Mouse (Mus musculus): Measurements from ENCODE around the gene Eif4a3. TPM values are rescaled to one million over a fixed set of nuclear protein-coding genes. Genes with fewer than 3 reads are reported as not detected.
A peak's percentile ranks its signal among the peaks of the same experiment; 100 is the strongest.

Eif4a3 gene
- polyA plus RNA-seq (2015; fragmentation: Nextera tagmentation; extraction: Ambion mirVana), result 281 and 304 TPM in 2 replicates

DNA sequence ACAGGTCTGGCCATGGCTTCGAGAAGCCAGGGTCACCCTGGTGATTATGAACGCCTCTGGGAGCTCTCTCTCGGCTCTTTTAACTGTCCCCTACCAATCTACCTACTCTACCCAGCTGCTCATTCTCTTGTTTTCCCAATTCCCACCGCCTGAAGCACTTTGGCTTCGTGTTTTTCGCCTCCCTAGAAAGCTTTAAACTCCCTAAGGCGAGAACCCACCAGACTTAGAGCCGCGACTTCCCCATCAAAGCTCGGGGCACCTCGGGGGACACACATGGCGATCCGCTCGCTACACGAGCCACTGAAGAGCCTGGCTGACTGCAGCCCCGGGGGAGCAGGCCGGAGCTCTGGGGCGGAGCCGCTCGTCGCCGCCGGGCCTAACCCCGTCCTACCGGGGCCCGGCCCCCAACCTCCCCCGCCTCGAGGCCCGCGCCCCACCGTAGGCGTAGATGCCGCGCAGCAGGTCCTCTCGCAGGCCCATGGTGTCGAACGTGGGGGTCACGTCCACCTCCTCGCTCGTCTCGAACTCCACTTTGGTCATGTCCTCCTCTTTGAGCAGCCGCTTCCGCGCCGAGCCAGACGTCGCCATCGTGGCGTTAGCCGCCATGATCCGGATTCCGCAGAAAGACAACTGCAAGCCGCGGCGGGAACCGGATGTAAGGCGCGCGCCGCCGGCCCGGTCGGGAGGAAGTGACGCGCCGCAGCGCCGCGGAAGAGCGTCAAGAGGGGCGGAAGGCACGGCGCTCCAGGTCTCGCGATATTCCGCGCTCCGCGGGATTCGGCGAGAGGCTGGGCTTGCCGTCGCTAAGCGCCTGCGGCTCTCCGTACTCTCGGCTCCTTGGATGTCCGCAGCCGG is at the start of gene Eif4a3:
TSS of gene Eif4a3 (minus strand) at position 699 of the 855 bp plus-strand sequence.
- ATAC-seq (ENCODE audit: extremely low read depth, insufficient number of reproducible peaks, low FRiP score, low TSS enrichment), result peak; percentile 84
- Histone ChIP-seq H3K9me3 (no peaks in the 10 kb centered on the region), H3K36me3 (peaks cover 37% of the 10 kb centered on the region), H3K4me3 (peak within 1 kb of the TSS; percentile 92), H3K27ac (replicated peaks) (peak within 1 kb of the TSS; percentile 85), H3K4me1 (peaks cover 22% of the 10 kb centered on the region), H3K9ac (peak within 1 kb of the TSS; percentile 95), H3K27me3 (replicated peaks) (peaks cover 30% of the 10 kb centered on the region), H3K4me2 (peak within 1 kb of the TSS; percentile 90)
- under 1% methylated on average over 89 of the region's 89 CpGs for WGBS

DNA sequence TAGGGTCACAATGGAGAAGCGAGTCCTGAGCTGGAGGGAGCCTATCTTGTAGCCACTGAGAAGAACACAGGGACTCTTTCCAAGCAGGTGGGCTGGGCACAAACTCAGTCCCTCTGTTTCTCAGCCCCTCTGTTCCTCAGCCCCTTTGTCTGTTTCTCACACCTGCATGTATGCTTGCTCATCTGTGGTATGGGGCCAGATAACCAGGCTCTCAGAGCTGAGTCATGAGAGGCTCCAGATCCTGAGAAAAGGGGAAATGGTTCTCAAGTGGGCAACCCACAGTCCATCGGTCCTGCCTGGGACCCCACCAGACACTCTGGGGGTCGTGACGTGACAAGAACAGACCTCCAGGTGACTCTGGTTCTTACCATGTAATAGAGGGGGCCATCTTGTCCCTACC is 47.2 kb upstream of the Eif4a3 start:
- H3K4me2 ChIP-seq, result no peak overlapping the region
- peaks cover 32% of the 10 kb centered on the region for H3K36me3 ChIP-seq
- H3K4me1 ChIP-seq, result peaks cover 9% of the 10 kb centered on the region
- no peaks in the 10 kb centered on the region for H3K9me3 ChIP-seq
- ATAC-seq (ENCODE audit: extremely low read depth, insufficient number of reproducible peaks, low FRiP score, low TSS enrichment), result no peak
- no peak overlapping the region for H3K9ac ChIP-seq
- H3K4me3 ChIP-seq, result no peak overlapping the region
- no peaks in the 10 kb centered on the region for H3K27me3 ChIP-seq (replicated peaks)
- no peak overlapping the region for H3K27ac ChIP-seq (replicated peaks)
- WGBS, result 80% methylated on average over 4 of the region's 4 CpGs

- Histone ChIP-seq H3K27ac (replicated peaks) (no peak overlapping the region), H3K36me3 (peaks cover 25% of the 10 kb centered on the region), H3K4me1 (peaks cover 11% of the 10 kb centered on the region), H3K27me3 (replicated peaks) (no peaks in the 10 kb centered on the region), H3K9me3 (no peaks in the 10 kb centered on the region), H3K4me2 (no peak overlapping the region), H3K4me3 (no peak overlapping the region), H3K9ac (no peak overlapping the region)
- 67% methylated on average over 6 of the region's 6 CpGs for WGBS
- ATAC-seq (ENCODE audit: extremely low read depth, insufficient number of reproducible peaks, low FRiP score, low TSS enrichment), result no peak
These were observed 45.0 kb upstream of the Eif4a3 start for GRCm38 (mm10) chr11:119344865-119345264.

- Histone ChIP-seq H3K27me3 (replicated peaks) (no peaks in the 10 kb centered on the region), H3K9ac (no peak overlapping the region), H3K27ac (replicated peaks) (no peak overlapping the region), H3K4me1 (peaks cover 13% of the 10 kb centered on the region), H3K36me3 (peaks cover 21% of the 10 kb centered on the region), H3K4me2 (no peak overlapping the region), H3K4me3 (no peak overlapping the region), H3K9me3 (no peaks in the 10 kb centered on the region)
- WGBS, result 79% methylated on average over 8 of the region's 8 CpGs
- ATAC-seq (ENCODE audit: extremely low read depth, insufficient number of reproducible peaks, low FRiP score, low TSS enrichment), result no peak
These were observed 44.3 kb upstream of the Eif4a3 start for GRCm38 (mm10) chr11:119344178-119344577.

GRCm38 (mm10) chr11:119339637-119340036 is 39.7 kb upstream of the Eif4a3 start:
- Histone ChIP-seq H3K9ac (no peak overlapping the region), H3K27me3 (replicated peaks) (no peaks in the 10 kb centered on the region; the same call in 1 of the 2 replicates), H3K4me3 (no peak overlapping the region), H3K36me3 (no peaks in the 10 kb centered on the region), H3K27ac (replicated peaks) (no peak overlapping the region), H3K4me1 (peaks cover 23% of the 10 kb centered on the region), H3K9me3 (no peaks in the 10 kb centered on the region), H3K4me2 (no peak overlapping the region)
- ATAC-seq (ENCODE audit: extremely low read depth, insufficient number of reproducible peaks, low FRiP score, low TSS enrichment), result no peak
- WGBS, result 4% methylated on average over 5 of the region's 5 CpGs

DNA sequence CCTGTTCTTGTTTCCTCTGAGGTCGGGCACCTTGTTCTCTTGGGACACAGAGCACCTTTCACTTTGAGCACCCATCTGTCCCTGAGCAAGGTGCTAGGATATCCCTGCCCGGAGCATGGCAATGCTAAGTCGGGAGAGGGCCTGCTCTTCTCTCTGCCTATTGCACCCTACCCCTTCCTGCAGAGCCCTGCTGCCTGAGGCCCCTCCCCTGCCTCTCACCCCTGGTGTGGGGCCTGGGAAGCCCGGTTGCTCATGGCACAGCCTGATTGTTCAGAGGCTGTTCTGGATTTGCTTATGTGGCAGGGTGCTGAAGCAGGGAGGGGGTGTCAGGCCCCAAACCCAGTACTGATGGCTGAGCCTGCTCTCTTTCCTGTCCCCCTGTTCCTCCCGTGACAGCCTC is 39.3 kb upstream of the Eif4a3 start:
- Histone ChIP-seq H3K27me3 (replicated peaks) (no peaks in the 10 kb centered on the region; the same call in 1 of the 2 replicates), H3K27ac (replicated peaks) (peak overlapping the region; percentile 39), H3K4me2 (no peak overlapping the region), H3K36me3 (no peaks in the 10 kb centered on the region), H3K9ac (peak overlapping the region; percentile 40), H3K4me3 (no peak overlapping the region), H3K9me3 (no peaks in the 10 kb centered on the region), H3K4me1 (peaks cover 23% of the 10 kb centered on the region)
- ATAC-seq (ENCODE audit: extremely low read depth, insufficient number of reproducible peaks, low FRiP score, low TSS enrichment), result no peak
- 40% methylated on average over 5 of the region's 5 CpGs for WGBS

GRCm38 (mm10) chr11:119338271-119339059 is 38.6 kb upstream of the Eif4a3 start:
- H3K4me1 ChIP-seq, result peaks cover 23% of the 10 kb centered on the region
- peak overlapping the region; percentile 39 for H3K27ac ChIP-seq (replicated peaks)
- peak overlapping the region; percentile 40 for H3K9ac ChIP-seq
- H3K4me3 ChIP-seq, result no peak overlapping the region
- H3K27me3 ChIP-seq (replicated peaks), result peaks cover 6% of the 10 kb centered on the region; the same call in 1 of the 2 replicates
- no peaks in the 10 kb centered on the region for H3K36me3 ChIP-seq
- H3K9me3 ChIP-seq, result no peaks in the 10 kb centered on the region
- H3K4me2 ChIP-seq, result no peak overlapping the region
- ATAC-seq (ENCODE audit: extremely low read depth, insufficient number of reproducible peaks, low FRiP score, low TSS enrichment), result no peak
- 66% methylated on average over 10 of the region's 10 CpGs for WGBS

DNA sequence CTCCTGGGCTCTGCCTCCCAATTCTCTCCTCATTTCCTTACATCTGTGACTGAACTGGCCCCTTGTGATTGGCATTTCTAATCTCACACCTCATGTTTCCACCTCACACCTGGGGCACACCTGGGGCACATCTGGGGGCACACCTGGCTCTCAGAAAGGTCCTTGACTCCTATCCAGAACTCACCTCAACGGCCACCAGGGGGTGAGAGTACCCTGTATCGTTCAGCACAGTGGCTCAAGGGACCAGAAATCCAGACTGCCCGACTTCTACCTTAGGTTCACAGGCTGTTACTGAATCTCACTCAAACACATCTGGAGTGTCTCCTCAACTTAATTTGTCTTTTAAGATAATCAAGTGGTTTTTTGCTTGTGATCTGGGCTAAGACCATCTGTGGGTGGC is 32.1 kb upstream of the Eif4a3 start:
- Histone ChIP-seq H3K36me3 (no peaks in the 10 kb centered on the region), H3K9ac (no peak overlapping the region), H3K4me1 (no peaks in the 10 kb centered on the region), H3K27me3 (replicated peaks) (peaks cover 36% of the 10 kb centered on the region), H3K4me2 (no peak overlapping the region), H3K27ac (replicated peaks) (no peak overlapping the region), H3K4me3 (no peak overlapping the region), H3K9me3 (no peaks in the 10 kb centered on the region)
- no peak for ATAC-seq (ENCODE audit: extremely low read depth, insufficient number of reproducible peaks, low FRiP score, low TSS enrichment)
- 41% methylated on average over 3 of the region's 3 CpGs for WGBS

- H3K36me3 ChIP-seq, result no peaks in the 10 kb centered on the region
- H3K9ac ChIP-seq, result no peak overlapping the region
- WGBS, result 62% methylated on average over 4 of the region's 4 CpGs
- H3K27me3 ChIP-seq (replicated peaks), result peaks cover 36% of the 10 kb centered on the region
- H3K9me3 ChIP-seq, result no peaks in the 10 kb centered on the region
- no peak overlapping the region for H3K27ac ChIP-seq (replicated peaks)
- no peak overlapping the region for H3K4me3 ChIP-seq
- ATAC-seq (ENCODE audit: extremely low read depth, insufficient number of reproducible peaks, low FRiP score, low TSS enrichment), result no peak
- no peaks in the 10 kb centered on the region for H3K4me1 ChIP-seq
- H3K4me2 ChIP-seq, result no peak overlapping the region
These were observed 30.7 kb upstream of the Eif4a3 start for GRCm38 (mm10) chr11:119330592-119330991.

GRCm38 (mm10) chr11:119325068-119325467 is 25.2 kb upstream of the Eif4a3 start:
- Histone ChIP-seq H3K27ac (replicated peaks) (no peak overlapping the region), H3K36me3 (no peaks in the 10 kb centered on the region), H3K4me1 (no peaks in the 10 kb centered on the region), H3K27me3 (replicated peaks) (peaks cover 14% of the 10 kb centered on the region), H3K9ac (no peak overlapping the region), H3K9me3 (peaks cover 5% of the 10 kb centered on the region; the same call in 1 of the 2 replicates), H3K4me2 (no peak overlapping the region), H3K4me3 (no peak overlapping the region)
- no peak for ATAC-seq (ENCODE audit: extremely low read depth, insufficient number of reproducible peaks, low FRiP score, low TSS enrichment)
- 71% methylated on average over 1 of the region's 1 CpGs for WGBS

- Histone ChIP-seq H3K4me2 (no peak overlapping the region), H3K9me3 (peaks cover 5% of the 10 kb centered on the region; the same call in 1 of the 2 replicates), H3K4me1 (no peaks in the 10 kb centered on the region), H3K9ac (no peak overlapping the region), H3K36me3 (no peaks in the 10 kb centered on the region), H3K4me3 (no peak overlapping the region), H3K27ac (replicated peaks) (no peak overlapping the region), H3K27me3 (replicated peaks) (peaks cover 12% of the 10 kb centered on the region)
- no peak for ATAC-seq (ENCODE audit: extremely low read depth, insufficient number of reproducible peaks, low FRiP score, low TSS enrichment)
- 70% methylated on average over 13 of the region's 13 CpGs for WGBS
These were observed 22.6 kb upstream of the Eif4a3 start for GRCm38 (mm10) chr11:119322521-119322920.
